ENCODE assay signal across 9 mouse cellular contexts in the genomic region with DNA sequence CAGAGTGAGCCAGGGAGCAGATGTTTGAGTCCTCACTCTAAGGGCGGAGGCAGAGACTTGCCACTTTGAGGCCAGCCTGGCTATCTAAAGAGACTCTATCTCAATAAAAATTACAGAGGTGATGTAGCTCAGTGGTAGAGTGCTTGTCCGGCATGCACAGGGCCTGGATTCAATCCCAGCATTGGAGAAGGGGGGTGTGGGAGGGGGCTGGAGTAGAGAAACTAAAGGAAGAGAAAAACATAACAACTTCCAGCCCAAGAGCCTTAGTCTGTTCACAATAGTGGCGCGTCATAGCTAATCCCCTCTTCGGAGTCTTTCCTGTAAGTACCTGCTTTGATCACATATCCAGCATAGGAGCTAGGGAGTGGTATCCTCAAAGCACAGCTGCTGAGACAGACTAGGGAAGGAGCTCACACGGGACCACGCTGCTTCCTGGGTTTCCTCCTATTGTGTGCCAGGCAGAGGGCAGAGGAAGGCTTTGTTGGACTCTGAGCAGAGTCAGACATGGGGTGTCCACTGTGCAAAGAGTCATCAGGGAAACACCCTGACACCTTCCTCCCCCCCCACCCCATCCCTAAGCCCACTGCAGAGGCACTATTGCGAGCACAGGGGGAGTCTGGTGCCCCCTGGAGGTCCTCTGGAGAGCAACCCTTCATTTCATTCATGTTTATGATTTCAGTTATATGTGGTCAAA. TPM values are rescaled to one million over a fixed set of nuclear protein-coding genes. Genes with fewer than 3 reads are reported as not detected.
DNase-seq lines count a peak whose midpoint lies in the region; ATAC-seq and TF ChIP-seq lines count a peak whose summit lies in the region.
"Had no signal": no experiment of that assay in that cellular context is flagged by ENCODE, and none has a peak within 500 bp of the region (broad histone marks: within the 10 kb centered on the region; RNA-seq: fewer than 3 reads in every experiment).

No protein-coding gene starts in this region.

- no peaks in the 10 kb centered on the region for H3K27me3 ChIP-seq in hindbrain, embryonic 12.5 days
- no peaks in the 10 kb centered on the region for H3K27me3 ChIP-seq in hindbrain, embryonic 10.5 days (ENCODE audit: insufficient read depth, poor library complexity, severe bottlenecking)
- no peaks in the 10 kb centered on the region for H3K27me3 ChIP-seq in forebrain, embryonic 15.5 days
- H3K27me3 ChIP-seq: Patski had no signal

- DNase-seq in hindbrain, embryonic 10.5 days (ENCODE audit: low spot score) = no peak
- no peak for DNase-seq in ES-E14 (ENCODE audit: low read depth, low spot score)
- DNase-seq in lung, postnatal 4 days = peak; percentile 41 to 62
- no peak for DNase-seq in urinary bladder, postnatal 4 days (ENCODE audit: low spot score in 2 of 2)
- DNase-seq in layer of hippocampus, adult 11-12 months (ENCODE audit: low spot score) = no peak
- DNase-seq in left cerebral cortex, adult 11 months (ENCODE audit: low spot score) = no peak

- H3K9me3 ChIP-seq in hindbrain, embryonic 12.5 days (replicated peaks) = no peaks in the 10 kb centered on the region
- no peaks in the 10 kb centered on the region for H3K9me3 ChIP-seq in hindbrain, embryonic 10.5 days
- no peaks in the 10 kb centered on the region for H3K9me3 ChIP-seq in ES-E14 (ENCODE audit: control insufficient read depth, insufficient read depth, low read depth, low read length)
- no peaks in the 10 kb centered on the region for H3K9me3 ChIP-seq in forebrain, embryonic 15.5 days

- H3K36me3 ChIP-seq in hindbrain, embryonic 12.5 days = peaks cover 45% of the 10 kb centered on the region
- H3K36me3 ChIP-seq in hindbrain, embryonic 10.5 days = peaks cover 97% of the 10 kb centered on the region
- peaks cover 74% of the 10 kb centered on the region for H3K36me3 ChIP-seq in ES-E14 (ENCODE audit: control insufficient read depth, insufficient read depth, low read length, poor library complexity, severe bottlenecking)
- H3K36me3 ChIP-seq in forebrain, embryonic 15.5 days = peaks cover 5% of the 10 kb centered on the region

- in situ Hi-C loops in ES-E14 (cut with MboI; ENCODE audit: low sequenced_read_pairs in 2 of 2, unreplicated experiment in 2 of 2) = no loop called here

- H3K9ac ChIP-seq in hindbrain, embryonic 12.5 days = no peak overlapping the region
- peak overlapping the region; percentile 19; the same call in 1 of the 2 replicates for H3K9ac ChIP-seq in ES-E14 (ENCODE audit: insufficient read depth, low read depth, low read length, poor library complexity, severe bottlenecking)
- H3K9ac ChIP-seq in forebrain, embryonic 15.5 days (replicated peaks) = no peak overlapping the region

- peak; percentile 52 for ATAC-seq in hindbrain, embryonic 12.5 days (ENCODE audit: low FRiP score)
- peak; percentile 27 for ATAC-seq in forebrain, embryonic 15.5 days (replicated peaks)
- ATAC-seq: Patski had no signal

- H3K4me1 ChIP-seq in hindbrain, embryonic 12.5 days = peaks cover 4% of the 10 kb centered on the region; the same call in 1 of the 2 replicates
- 0 out of 2 replicates have a peak, but pooled peaks cover 11% of the 10 kb centered on the region for H3K4me1 ChIP-seq in hindbrain, embryonic 10.5 days (replicated peaks)
- peaks cover 3 to 13% of the 10 kb centered on the region in 2 experiments; a peak in 2 of 4 replicates for H3K4me1 ChIP-seq in ES-E14 (ENCODE audit: control insufficient read depth in 2 of 2, insufficient read depth in 2 of 2, low read length in 2 of 2, poor library complexity in 1 of 2)
- no peaks in the 10 kb centered on the region for H3K4me1 ChIP-seq in forebrain, embryonic 15.5 days

- no peak overlapping the region for H3K27ac ChIP-seq in hindbrain, embryonic 12.5 days
- H3K27ac ChIP-seq in hindbrain, embryonic 10.5 days = no peak overlapping the region
- no peak overlapping the region for H3K27ac ChIP-seq in ES-E14 (ENCODE audit: insufficient read depth, low read depth, low read length, poor library complexity, severe bottlenecking)
- H3K27ac ChIP-seq in forebrain, embryonic 15.5 days (replicated peaks) = no peak overlapping the region

- WGBS in hindbrain, embryonic 12.5 days = 78% methylated on average over 8 of the region's 8 CpGs
- 81% methylated on average over 8 of the region's 8 CpGs for WGBS in hindbrain, embryonic 10.5 days
- WGBS in forebrain, embryonic 15.5 days = 64% methylated on average over 8 of the region's 8 CpGs

- no peak overlapping the region for H3K4me2 ChIP-seq in hindbrain, embryonic 12.5 days (replicated peaks)
- no peak overlapping the region for H3K4me2 ChIP-seq in forebrain, embryonic 15.5 days (replicated peaks)

- no peak overlapping the region for H3K4me3 ChIP-seq in hindbrain, embryonic 12.5 days
- no peak overlapping the region for H3K4me3 ChIP-seq in hindbrain, embryonic 10.5 days
- no peak overlapping the region for H3K4me3 ChIP-seq in ES-E14 (ENCODE audit: insufficient read depth in 1 of 2, low read depth in 1 of 2, low read length in 2 of 2, poor library complexity in 1 of 2, severe bottlenecking in 1 of 2)
- no peak overlapping the region for H3K4me3 ChIP-seq in forebrain, embryonic 15.5 days

TF ChIP-seq in ES-E14, 5 proteins besides CTCF, POLR2A, EP300 and RAD21:
- TF ChIP-seq ZC3H11A (IDR thresholded peaks at IDR 0.05; ENCODE audit: borderline replicate concordance, low read depth, low read length) (no peak), MAFK (IDR thresholded peaks at IDR 0.05; ENCODE audit: insufficient read depth, low read depth, low read length) (no peak), ZNF384 (IDR thresholded peaks at IDR 0.05; ENCODE audit: low read depth, low read length) (no peak), HCFC1 (IDR thresholded peaks at IDR 0.05; ENCODE audit: borderline replicate concordance, insufficient read depth, low read length) (no peak), CHD2 (IDR thresholded peaks at IDR 0.05; ENCODE audit: low read depth, low read length) (no peak)

RNA-seq across cellular contexts. Expression of a gene that starts 51.2 kb away (rescaled TPM):
- polyA plus RNA-seq in hindbrain, embryonic 12.5 days (2016; fragmentation: Nextera tagmentation; extraction: Ambion mirVana) = 4.5 and 4.7 TPM in 2 replicates
- polyA plus RNA-seq in hindbrain, embryonic 10.5 days (2016; fragmentation: Nextera tagmentation; extraction: Ambion mirVana) = 2.2 and 2.7 TPM in 2 replicates
- total RNA-seq in ES-E14 (2012; rRNA removed) = 5.8 and 7.1 TPM in 2 replicates
- 6.2 and 7.6 TPM in 2 replicates for polyA plus RNA-seq in forebrain, embryonic 15.5 days (2015; fragmentation: Nextera tagmentation; extraction: Ambion mirVana)

Comparison
In these comparisons a context has a peak if more than half of its experiments do, and no peak if none do; other contexts are left out.
1. DNase-seq: peak in lung, postnatal 4 days (2 of 2); none in hindbrain, embryonic 10.5 days (single experiment), ES-E14 (single experiment), urinary bladder, postnatal 4 days (0 of 2), layer of hippocampus, adult 11-12 months (single experiment) and left cerebral cortex, adult 11 months (single experiment).